Mouse (Mus musculus) hematopoietic stem cell, adult 5-6 weeks (primary cell): ENCODE measurements around the gene Stard5. TPM values are rescaled to one million over a fixed set of nuclear protein-coding genes. Genes with fewer than 3 reads are reported as not detected.

ENCODE experiments used
- ATAC-seq, 2 experiments: fragments of 125-278 bp in 1 of 2; replicated peaks in 1 of 2; 2 replicates each; pipeline ENCODE4 v1.8.0; 2016 to 2017; ENCODE audit warnings: inconsistent platforms in 2 of 2, mild to moderate bottlenecking in 2 of 2, moderate number of reproducible peaks in 2 of 2, low read depth in 1 of 2, moderate TSS enrichment in 1 of 2; ENCODE audit not compliant: low FRiP score in 2 of 2, poor library complexity in 2 of 2, severe bottlenecking in 2 of 2, insufficient read depth in 1 of 2, low TSS enrichment in 1 of 2
- total RNA-seq: library from RNA; stranded (forward); fragments of 172-1452, 232-1000 nt; gene quantifications from 2 replicates; pipeline ENCODE4 v1.2.3, GENCODE M21; 2017

Gene Stard5
- total RNA-seq, 1 experiment from 2014 or later, result 18.1 TPM

GRCm38 (mm10) chr7:83654196-83654595 is 22.4 kb downstream of the Stard5 start:
- no peak for ATAC-seq

- ATAC-seq, result peak; percentile 78 to 88
Measured at GRCm38 (mm10) chr7:83654938-83655630, 23.3 kb downstream of the Stard5 start.

- ATAC-seq, result no peak
Measured at GRCm38 (mm10) chr7:83658716-83659115, 27.0 kb downstream of the Stard5 start.

GRCm38 (mm10) chr7:83659159-83660065 is 27.7 kb downstream of the Stard5 start:
- peak; percentile 57 to 76 for ATAC-seq

GRCm38 (mm10) chr7:83660273-83660691 is 28.5 kb downstream of the Stard5 start:
- ATAC-seq, result no peak

- ATAC-seq, result peak in 1 of 2 experiments; percentile 11; a peak in 1 of 4 replicates
Measured at GRCm38 (mm10) chr7:83661031-83661430, 29.3 kb downstream of the Stard5 start.

- ATAC-seq, result no peak
Measured at GRCm38 (mm10) chr7:83661763-83662162, 30.0 kb downstream of the Stard5 start.

GRCm38 (mm10) chr7:83662711-83663375 is 31.1 kb downstream of the Stard5 start:
- no peak for ATAC-seq

- no peak for ATAC-seq
Measured at GRCm38 (mm10) chr7:83666087-83666595, 34.4 kb downstream of the Stard5 start.

GRCm38 (mm10) chr7:83667936-83668645 is 36.3 kb downstream of the Stard5 start:
- ATAC-seq, result peak in 1 of 2 experiments; percentile 46; a peak in 1 of 4 replicates

GRCm38 (mm10) chr7:83668724-83669123 is 37.0 kb downstream of the Stard5 start:
- ATAC-seq, result peak; percentile 68 to 70; a peak in 2 of 4 replicates

GRCm38 (mm10) chr7:83671573-83671972 is 39.8 kb downstream of the Stard5 start:
- ATAC-seq, result no peak

- peak; percentile 46 to 47; a peak in 1 of 4 replicates for ATAC-seq
Measured at GRCm38 (mm10) chr7:83675545-83676254, 43.9 kb downstream of the Stard5 start.

GRCm38 (mm10) chr7:83677296-83677695 is 45.5 kb downstream of the Stard5 start:
- peak; percentile 66 for ATAC-seq

GRCm38 (mm10) chr7:83678506-83678905 is 46.7 kb downstream of the Stard5 start:
- ATAC-seq, result no peak

GRCm38 (mm10) chr7:83682640-83683274 is 51.0 kb downstream of the Stard5 start:
- no peak; a peak in 1 of 4 replicates for ATAC-seq
